Mouse (Mus musculus): Measurements from ENCODE around the gene Fcf1.

Fcf1 gene

DNA sequence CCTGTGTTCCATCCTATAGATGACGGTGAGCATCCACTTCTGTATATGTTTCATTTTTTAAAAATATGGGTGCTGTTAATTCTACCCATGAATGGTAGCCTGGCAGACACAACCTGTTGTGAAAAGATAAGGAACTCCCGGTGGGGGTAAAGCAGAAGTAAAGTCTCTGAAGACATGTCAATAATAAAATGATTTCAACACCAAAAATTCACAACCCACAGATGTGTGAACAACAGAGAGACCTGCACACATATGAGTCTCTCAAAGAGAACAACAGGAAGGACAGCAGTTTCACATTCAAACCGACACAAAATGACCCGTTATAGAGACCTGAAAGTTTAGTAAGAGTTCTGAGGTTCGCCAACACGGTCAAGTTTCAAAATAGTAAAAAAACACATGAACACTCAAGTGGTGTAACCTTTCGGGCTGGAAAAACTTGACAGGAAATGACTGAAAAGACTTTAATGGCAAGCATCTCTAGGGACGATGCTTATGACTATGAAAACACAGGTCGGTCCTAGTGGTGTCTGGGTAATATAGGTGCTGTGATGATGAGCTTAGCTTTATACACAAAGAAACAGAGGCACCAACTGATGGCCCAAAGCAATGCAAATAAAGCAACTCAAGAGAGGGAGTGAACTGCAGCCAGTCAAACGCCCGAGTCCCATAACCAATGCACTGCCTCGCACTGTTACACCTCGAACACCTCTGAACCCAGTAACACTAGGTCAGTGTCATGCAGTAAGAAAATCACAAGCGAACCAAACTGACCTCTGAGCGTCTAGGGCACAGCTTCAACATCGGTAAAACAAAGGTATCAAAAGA lies 1.7 kb upstream of the Fcf1 start:
- no peak for DNase-seq

DNA sequence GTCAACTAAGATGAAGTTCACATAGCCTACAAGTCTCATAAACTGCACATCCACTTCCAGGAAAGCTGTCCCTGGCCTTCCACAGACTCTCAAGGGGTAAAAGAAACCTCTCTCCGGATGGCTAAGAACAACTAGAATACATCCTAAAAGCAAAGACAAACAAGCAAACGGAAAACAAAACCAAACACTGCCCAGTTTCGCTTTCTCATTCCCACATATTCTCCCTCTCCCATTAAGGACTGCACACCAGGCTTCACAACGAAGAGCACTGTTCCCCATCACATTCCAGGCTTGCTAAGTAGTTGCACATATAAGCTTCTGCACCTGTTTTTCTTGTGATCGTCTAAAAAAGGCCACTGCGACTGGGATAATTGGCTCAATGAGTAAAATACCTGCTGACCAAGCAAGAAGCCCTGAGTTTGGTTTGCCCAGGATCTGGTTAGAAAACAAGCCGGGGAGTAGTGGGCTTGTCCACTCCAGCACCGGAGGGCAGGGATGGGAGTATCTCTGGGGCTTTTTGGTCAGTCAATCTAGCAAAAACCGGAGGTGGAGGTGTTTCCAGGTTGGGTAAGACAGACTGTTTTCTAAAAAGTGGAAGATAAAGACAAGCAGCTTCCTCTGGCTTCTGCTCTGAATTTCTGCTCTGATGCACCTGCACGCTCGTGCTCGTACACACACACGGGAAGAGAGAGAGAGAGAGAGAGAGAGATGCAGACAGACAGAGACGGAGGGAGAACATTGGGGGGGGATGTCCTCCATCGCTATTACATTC lies 855 bp upstream of the Fcf1 start:
- peak in 1 of 2 experiments; percentile 11 for DNase-seq

DNA sequence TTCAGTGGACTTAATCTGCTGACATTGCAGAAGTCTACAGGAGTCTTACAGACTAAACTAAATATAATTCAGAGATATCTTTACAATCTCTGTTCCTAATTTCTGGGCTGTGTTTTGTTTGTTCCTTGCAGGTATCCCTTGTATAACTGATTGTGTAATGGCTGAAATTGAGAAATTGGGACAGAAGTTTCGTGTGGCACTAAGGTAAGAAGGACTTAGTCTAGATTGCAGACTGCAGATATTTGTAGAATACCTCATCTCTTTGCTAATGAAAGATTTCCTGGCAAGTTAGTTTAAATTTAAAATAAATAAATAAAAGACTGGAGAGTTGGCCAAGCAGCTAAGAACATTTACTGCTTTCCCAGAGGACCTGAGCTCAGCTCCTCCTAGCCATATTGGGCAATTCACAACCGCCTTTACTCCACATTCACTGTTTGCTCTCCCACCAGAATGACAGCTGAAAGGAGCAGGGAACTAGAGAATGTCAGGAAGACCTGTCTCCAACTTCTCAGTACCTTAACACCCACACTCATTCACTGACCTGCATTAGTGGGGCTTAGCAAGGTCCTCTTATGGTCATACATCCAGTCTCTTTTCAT lies 8.7 kb downstream of the Fcf1 start:
- DNase-seq, result no peak

DNA sequence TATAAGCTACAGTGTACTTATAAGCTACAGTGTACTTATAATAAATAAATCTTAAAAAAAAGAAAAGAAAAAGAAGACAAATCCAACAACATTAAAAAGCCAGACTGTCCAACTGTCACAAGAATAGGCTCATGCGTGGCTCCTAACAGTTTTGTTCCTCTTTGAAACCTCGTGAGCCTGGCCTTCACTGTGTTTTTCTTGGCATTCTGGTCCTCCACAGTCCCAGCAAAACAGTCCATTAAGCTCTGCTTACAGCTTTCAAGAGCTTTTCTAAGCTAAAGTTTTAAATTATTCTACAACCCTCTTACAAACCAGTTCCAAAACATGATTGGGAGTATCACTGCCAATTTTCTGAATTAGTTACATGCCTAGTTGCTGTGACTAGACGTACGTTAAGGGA lies 18.8 kb downstream of the Fcf1 start:
- no peak for DNase-seq

DNA sequence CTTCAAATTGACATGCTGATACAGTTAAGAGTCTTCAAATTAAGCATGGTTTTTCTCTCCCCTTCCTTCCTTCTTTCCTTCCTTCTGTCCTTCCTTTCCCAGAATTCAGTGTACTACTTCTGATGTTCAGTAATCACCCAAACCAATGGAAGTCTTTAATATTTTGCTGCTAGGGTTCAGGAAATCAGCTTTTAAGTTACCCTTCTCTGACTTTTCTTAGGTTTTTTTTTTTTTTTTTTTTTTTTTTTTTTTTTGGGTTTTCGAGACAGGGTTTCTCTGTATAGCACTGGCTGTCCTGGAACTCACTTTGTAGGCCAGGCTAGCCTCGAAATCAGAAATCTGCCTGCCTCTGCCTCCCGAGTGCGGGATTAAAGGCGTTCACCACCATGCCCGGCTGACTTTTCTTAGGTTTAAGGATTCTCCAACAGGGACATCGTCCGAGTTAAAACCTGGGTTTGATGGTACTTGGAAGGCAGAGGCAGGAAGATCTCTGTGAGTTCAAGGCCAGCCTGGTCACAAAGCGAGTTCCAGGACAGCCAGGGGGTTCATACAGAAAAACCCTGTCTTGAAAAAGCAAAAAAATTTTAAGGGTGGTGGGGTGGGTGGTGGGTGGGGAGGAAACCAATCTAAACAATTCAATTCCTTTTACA lies 24.5 kb downstream of the Fcf1 start:
- DNase-seq, result peak; percentile 12 to 24

DNA sequence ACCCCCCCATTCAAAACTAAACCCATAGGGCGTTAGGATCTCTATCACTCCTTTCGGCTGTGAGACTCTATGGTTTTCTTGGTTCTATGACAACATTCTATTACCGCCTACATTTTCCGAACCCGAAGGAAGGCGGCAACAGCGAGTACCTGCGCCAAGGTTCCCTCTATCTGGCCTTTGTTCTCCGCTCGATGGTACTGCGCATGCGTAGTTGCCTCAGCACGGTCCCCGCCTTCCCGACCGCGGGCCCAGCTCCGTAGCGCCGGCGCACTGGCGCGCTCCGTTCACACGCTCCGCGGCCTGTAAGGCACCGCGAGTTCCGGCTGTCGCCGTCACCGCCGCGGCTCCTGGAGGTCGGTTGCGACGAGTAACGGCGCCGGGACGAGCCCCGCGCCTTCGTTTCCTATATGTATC lies 25.4 kb downstream of the Fcf1 start, which contains the start of gene Ylpm1:
Gene Ylpm1, plus strand, starts transcription at position 239 of the 414 bp plus-strand sequence.
- peak; percentile 98 to 99 for DNase-seq

DNA sequence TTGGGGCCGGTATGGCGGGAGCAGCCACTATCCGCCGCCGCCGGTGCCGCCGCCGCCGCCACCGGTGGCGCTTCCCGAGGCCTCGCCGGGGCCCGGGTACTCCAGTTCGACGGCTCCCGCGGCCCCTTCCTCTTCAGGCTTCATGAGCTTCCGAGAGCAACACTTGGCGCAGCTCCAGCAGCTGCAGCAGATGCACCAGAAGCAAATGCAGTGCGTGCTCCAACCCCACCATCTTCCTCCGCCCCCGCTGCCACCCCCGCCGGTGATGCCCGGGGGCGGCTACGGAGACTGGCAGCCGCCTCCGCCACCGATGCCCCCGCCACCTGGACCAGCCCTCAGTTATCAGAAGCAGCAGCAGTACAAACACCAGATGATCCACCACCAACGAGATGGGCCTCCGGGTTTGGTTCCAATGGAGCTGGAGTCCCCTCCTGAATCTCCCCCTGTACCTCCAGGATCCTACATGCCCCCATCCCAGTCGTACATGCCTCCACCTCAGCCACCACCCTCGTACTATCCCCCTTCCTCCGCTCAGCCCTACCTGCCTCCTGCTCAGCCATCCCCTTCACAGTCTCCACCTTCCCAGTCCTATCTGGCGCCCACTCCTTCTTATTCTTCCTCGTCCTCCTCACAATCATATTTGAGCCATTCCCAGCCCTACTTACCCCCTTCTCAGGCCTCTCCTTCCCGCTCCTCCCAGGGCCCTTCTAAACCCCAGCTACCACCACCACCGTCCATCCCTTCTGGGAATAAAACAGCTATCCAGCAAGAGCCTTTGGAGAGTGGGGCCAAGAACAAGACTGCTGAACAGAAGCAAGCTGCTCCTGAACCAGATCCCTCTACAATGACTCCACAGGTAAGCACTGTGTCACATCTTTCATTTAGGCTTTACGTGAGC lies 26.1 kb downstream of the Fcf1 start:
- peak; percentile 75 to 81 for DNase-seq

DNA sequence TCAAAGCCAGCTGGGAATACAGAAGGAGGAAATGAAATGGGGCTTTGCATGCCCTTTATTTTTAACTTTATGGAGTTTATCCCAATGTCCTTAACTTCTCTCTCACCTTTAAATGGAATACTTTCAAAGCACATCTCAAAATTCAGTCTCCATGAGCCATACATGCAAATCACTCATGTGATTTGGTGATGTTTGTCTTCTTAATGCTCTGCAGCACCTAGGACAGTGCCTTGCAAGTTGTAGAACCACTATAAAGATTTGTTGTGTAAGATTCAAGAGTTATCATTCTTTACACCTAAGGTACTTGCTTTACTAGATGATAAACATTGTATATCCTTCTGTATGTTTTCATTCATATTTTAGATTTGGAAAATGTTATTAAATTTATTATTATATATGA lies 28.4 kb downstream of the Fcf1 start:
- DNase-seq, result no peak

DNA sequence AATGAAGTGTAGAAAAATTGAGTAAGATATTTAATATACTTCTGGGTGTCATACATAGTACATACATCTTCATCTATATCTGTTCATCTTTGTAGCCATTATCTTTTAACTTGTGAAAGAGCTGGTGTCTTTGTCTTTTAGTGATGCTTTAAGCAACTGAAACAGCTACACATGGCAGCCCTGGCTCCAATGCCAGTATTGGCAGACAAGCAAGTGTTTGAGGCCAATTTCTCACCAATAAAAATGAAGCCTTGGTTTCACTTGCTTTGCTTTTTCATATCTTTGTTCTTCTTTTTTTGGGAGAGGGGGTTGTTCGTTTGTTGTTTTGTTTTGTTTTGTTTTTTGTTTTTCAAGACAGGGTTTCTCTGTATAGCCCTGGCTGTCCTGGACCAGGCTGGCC lies 35.5 kb downstream of the Fcf1 start:
- DNase-seq, result peak; percentile 24 to 35

DNA sequence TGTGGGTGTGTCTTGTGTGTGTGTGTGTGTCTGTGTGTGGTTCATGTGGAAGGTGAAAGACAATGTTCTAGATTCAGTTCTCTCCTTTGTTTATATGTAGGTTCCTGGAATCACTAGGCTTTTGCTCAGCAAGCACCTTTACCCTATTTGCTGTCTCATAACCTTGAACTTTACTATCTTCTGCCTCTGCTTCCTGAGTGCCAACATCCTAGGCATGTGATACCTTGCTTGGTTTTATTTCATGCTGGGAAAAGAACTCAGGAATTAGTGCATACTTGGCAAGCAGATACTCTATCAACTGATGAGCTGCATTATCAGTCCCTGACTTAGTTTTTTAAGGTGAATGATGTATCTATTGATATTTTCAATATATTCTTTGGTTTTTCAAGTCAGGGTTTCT lies 36.3 kb downstream of the Fcf1 start:
- DNase-seq, result no peak

DNA sequence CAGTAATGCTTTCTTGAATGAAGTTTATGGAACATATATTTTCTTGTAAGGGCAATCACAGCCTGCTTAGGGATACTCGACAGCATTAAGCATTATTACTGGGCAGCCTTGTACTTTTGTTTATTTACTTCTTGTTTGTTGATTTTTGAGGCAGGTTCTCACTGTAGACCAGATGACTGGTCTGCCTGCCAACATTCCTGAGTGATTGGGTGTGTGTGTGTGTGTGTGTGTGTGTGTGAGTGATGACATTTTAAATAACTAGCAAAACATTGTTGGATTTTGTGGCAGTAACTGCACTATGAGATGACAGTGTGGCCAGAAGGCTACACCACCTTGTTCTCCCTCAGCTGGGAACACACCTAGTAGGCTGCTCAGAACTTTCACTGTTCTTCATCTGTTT lies 39.1 kb downstream of the Fcf1 start:
- no peak for DNase-seq

DNA sequence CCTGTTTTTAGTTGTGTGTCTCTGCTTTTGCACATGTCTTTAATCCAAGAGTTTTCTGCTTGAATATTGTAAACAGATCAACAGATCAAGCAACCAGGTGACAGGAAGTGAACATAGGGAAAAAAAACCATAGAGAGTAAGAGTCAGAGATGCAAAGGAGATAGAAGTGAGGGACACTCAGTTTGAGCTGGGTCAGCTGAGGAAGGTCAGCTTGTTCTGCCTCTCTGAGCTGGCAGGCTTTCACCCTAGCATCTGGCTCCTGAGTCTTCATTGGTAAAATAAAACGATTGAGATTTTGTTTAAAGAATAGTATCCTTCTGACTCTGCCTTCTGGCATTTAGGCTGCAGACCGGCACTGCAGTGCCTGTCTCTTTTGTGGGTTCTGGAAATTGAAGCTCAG lies 39.8 kb downstream of the Fcf1 start:
- DNase-seq, result no peak

DNA sequence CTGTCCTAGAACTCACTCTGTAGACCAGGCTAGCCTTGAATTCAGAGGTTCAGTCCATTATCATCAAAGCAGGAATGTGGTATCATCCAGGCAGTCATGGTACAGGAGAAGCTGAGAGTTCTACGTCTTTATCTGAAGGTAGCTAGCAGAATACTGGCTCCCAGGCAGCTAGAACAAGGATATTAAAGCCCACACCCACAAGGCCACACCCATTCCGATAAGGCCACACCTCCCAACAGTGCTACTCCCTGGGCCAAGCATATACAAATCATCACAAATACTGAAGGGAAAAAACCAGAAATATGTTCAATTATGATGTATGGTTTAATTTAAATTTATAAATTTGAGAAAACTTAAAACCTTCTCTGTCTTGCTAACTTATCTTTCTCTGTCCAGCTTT lies 41.5 kb downstream of the Fcf1 start:
- no peak for DNase-seq

DNA sequence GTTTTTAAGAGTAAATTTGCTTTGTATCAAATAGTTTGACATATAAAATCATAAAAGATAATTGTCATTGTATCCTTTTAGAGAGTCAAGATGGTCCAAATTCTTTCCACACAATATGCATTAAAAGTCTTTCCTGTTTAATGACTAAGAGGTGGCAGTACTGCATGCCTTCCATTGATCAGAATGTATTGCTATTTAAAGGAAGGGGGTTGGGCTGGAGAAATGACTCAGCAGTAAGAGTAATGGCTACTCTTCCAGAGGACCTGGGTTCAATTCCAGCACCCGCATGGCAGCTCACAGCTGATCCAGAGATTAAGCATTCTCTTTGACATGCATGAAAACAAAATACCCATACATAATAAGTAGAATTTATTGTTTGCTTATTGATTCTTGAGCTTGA lies 51.4 kb downstream of the Fcf1 start:
- DNase-seq, result no peak

DNA sequence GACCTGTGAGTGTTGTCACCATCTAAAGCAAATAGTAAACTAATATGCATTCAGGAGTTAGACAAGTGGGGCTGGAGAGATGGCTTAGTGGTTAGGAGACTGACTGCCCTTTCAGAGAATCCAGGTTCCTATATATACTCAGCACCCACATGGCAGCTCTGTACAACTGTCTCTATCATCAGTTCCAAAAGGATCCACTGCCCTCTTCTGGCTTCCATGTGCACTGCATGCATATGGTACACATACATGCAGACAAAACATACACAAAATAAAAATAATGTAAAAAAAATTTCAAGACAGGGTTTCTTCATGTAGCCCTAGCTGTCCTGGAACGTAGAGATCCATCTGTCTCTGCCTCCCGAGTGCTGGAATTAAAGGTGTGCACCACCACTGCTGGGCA lies 62.0 kb downstream of the Fcf1 start:
- peak; percentile 62 to 66 for DNase-seq

All from cerebellum, postnatal 10 days (tissue).